Mouse (Mus musculus) stomach, embryonic 15.5 days (tissue): ENCODE data around the gene Nkx1-1. TPM values are rescaled to one million over a fixed set of nuclear protein-coding genes. Genes with fewer than 3 reads are reported as not detected.

ENCODE experiments used
- ATAC-seq: fragments of 200-750 bp; cut with Nextera tagmentation; 2 replicates; pipeline ENCODE4 v1.8.0; 2017; ENCODE audit warnings: low read depth, moderate number of reproducible peaks, moderate TSS enrichment; ENCODE audit not compliant: insufficient read depth, low FRiP score
- H3K27ac ChIP-seq: fragments of 300-500 bp; sonication (generic); 2 replicates; pipeline ENCODE4 v1.5.1; 2015; ENCODE audit warnings: mild to moderate bottlenecking, inconsistent platforms
- H3K27me3 ChIP-seq: fragments of 300-500 bp; sonication (generic); replicated peaks from 2 replicates; pipeline ENCODE4 v1.6.1; 2015; ENCODE audit warnings: inconsistent platforms
- H3K36me3 ChIP-seq: fragments of 300-500 bp; sonication (generic); 2 replicates; pipeline ENCODE4 v1.6.1; 2015; ENCODE audit warnings: inconsistent platforms
- H3K4me1 ChIP-seq: fragments of 300-500 bp; sonication (generic); 2 replicates; pipeline ENCODE4 v1.6.1; 2015; ENCODE audit warnings: inconsistent platforms
- H3K4me2 ChIP-seq: fragments of 300-500 bp; sonication (generic); 2 replicates; pipeline ENCODE4 v1.6.1; 2015; ENCODE audit warnings: mild to moderate bottlenecking, inconsistent platforms
- H3K4me3 ChIP-seq: fragments of 300-500 bp; sonication (generic); replicated peaks from 2 replicates; pipeline ENCODE4 v1.5.1; 2015; ENCODE audit warnings: inconsistent platforms
- H3K9ac ChIP-seq: fragments of 300-500 bp; sonication (generic); 2 replicates; pipeline ENCODE4 v1.6.1; 2015; ENCODE audit warnings: inconsistent platforms
- H3K9me3 ChIP-seq: fragments of 300-500 bp; sonication (generic); 2 replicates; pipeline ENCODE4 v1.6.1; 2016; ENCODE audit warnings: inconsistent platforms
- WGBS: fragments of 180-500 bp; shearing (Covaris S2); methylation state at CpG from one replicate; pipeline ENCODE4 v1.1.7; 2015; 5-methylcytosine and 5-hydroxymethylcytosine counted together
- polyA plus RNA-seq: library from polyadenylated mRNA; unstranded; fragments of >200 nt; fragmentation: Nextera tagmentation; extraction: Ambion mirVana; gene quantifications from 2 replicates; pipeline ENCODE4 v1.2.1, GENCODE M21; 2015

Gene Nkx1-1
- polyA plus RNA-seq, 1 experiment from 2014 or later: not detected

GRCm38 (mm10) chr5:33395693-33396092 is 38.1 kb downstream of the Nkx1-1 start:
- Histone ChIP-seq H3K27me3 (no peaks in the 10 kb centered on the region), H3K4me1 (no peaks in the 10 kb centered on the region), H3K4me3 (no peak overlapping the region), H3K9me3 (no peaks in the 10 kb centered on the region), H3K27ac (no peak overlapping the region), H3K4me2 (no peak overlapping the region), H3K9ac (no peak overlapping the region), H3K36me3 (peaks cover 4% of the 10 kb centered on the region; the same call in 1 of the 2 replicates)
- 90% methylated on average over 11 of the region's 11 CpGs for WGBS
- no peak for ATAC-seq

GRCm38 (mm10) chr5:33393803-33394202 is 40.0 kb downstream of the Nkx1-1 start:
- Histone ChIP-seq H3K4me3 (no peak overlapping the region), H3K27me3 (no peaks in the 10 kb centered on the region), H3K36me3 (peaks cover 13% of the 10 kb centered on the region; the same call in 1 of the 2 replicates), H3K27ac (no peak overlapping the region), H3K4me2 (no peak overlapping the region), H3K4me1 (no peaks in the 10 kb centered on the region), H3K9ac (no peak overlapping the region), H3K9me3 (no peaks in the 10 kb centered on the region)
- WGBS: 17% methylated on average over 7 of the region's 7 CpGs
- ATAC-seq: no peak

DNA sequence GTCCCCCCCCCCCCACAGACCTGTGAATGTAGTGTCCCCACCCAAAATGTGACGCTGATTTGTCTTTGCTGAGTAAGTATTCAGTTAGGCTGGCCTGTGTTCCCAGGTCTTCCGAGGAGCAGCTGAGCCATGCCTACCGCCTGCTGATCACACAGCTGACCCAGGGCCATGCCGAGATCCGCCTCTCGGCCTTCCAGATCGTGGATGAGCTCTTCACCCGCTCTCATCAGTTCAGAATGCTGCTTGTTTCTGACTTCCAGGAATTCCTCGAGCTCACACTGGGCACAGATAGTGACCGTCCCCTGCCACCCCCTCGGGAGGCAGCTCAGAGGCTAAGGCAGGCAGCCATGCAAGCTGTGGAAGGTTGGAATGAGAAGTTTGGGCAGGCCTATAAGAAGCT is 46.2 kb downstream of the Nkx1-1 start:
- Histone ChIP-seq H3K9ac (no peak overlapping the region), H3K9me3 (no peaks in the 10 kb centered on the region), H3K4me2 (no peak overlapping the region), H3K36me3 (peaks cover 15% of the 10 kb centered on the region; the same call in 1 of the 2 replicates), H3K4me3 (no peak overlapping the region), H3K4me1 (no peaks in the 10 kb centered on the region), H3K27me3 (no peaks in the 10 kb centered on the region), H3K27ac (no peak overlapping the region)
- no peak for ATAC-seq
- WGBS: 84% methylated on average over 11 of the region's 11 CpGs

Other genes starting within 250 kb of the Nkx1-1 start
- gene Spon2, start 215.5 kb downstream of the Nkx1-1 start, polyA plus RNA-seq: 38.2 and 41.8 TPM in 2 replicates
- gene Ctbp1, start 159.0 kb downstream of the Nkx1-1 start, polyA plus RNA-seq: 298 and 323 TPM in 2 replicates
- gene Maea, start 98.5 kb downstream of the Nkx1-1 start, polyA plus RNA-seq: 117 and 120 TPM in 2 replicates
- gene Uvssa, start 55.4 kb downstream of the Nkx1-1 start, polyA plus RNA-seq: 8.7 and 9.6 TPM in 2 replicates
- 52.9 and 53.9 TPM in 2 replicates for gene Fam53a, start 195.7 kb upstream of the Nkx1-1 start, polyA plus RNA-seq
- 0.17 and 0.58 TPM in 2 replicates for gene Gm9903, start 195.9 kb upstream of the Nkx1-1 start, polyA plus RNA-seq
- 208 and 215 TPM in 2 replicates for gene Slbp, start 218.6 kb upstream of the Nkx1-1 start, polyA plus RNA-seq
- gene Tacc3, start 224.2 kb upstream of the Nkx1-1 start, polyA plus RNA-seq: 155 and 165 TPM in 2 replicates
- 33.7 and 35.6 TPM in 2 replicates for gene Tmem129, start 224.4 kb upstream of the Nkx1-1 start, polyA plus RNA-seq